ENCODE assay signal across 8 mouse cellular contexts in the genomic region with DNA sequence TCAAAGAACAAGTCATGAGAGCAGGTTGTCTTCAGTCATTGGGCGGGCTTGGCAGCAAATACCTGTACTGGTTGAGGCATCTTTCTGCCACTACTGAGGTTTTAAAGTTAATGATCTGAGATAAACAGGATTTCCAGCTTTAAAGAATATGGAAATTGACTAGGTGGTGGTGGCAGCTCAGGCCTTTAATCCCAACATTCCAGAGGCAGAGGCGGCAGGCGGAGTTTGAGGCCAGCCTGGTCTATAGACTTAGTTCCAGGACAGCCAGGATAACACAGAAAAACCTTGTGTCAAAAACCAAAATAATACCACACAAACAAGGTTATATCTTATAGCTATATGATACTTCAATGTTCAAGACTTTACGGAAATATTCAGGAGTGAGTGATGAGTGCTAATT. TPM values are rescaled to one million over a fixed set of nuclear protein-coding genes. Genes with fewer than 3 reads are reported as not detected.
A peak's percentile ranks its signal among the peaks of the same experiment; 100 is the strongest.
DNase-seq lines count a peak whose midpoint lies in the region; ATAC-seq and TF ChIP-seq lines count a peak whose summit lies in the region.
"Had no signal": no experiment of that assay in that cellular context is flagged by ENCODE, and none has a peak within 500 bp of the region (broad histone marks: within the 10 kb centered on the region; RNA-seq: fewer than 3 reads in every experiment).

No protein-coding gene starts in this region.

- H3K36me3 ChIP-seq in neural tube, embryonic 11.5 days (ENCODE audit: control insufficient read depth, insufficient read depth, low read length) = no peaks in the 10 kb centered on the region
- no peaks in the 10 kb centered on the region for H3K36me3 ChIP-seq in forebrain, embryonic 14.5 days (ENCODE audit: control insufficient read depth, insufficient read depth, low read length)
- H3K36me3 ChIP-seq in limb, embryonic 14.5 days (ENCODE audit: control insufficient read depth, insufficient read depth, low read length) = no peaks in the 10 kb centered on the region

- peaks cover 11% of the 10 kb centered on the region; the same call in 1 of the 2 replicates for H3K4me1 ChIP-seq in neural tube, embryonic 11.5 days (ENCODE audit: control insufficient read depth, insufficient read depth, low read length)
- peaks cover 6% of the 10 kb centered on the region for H3K4me1 ChIP-seq in forebrain, embryonic 14.5 days (ENCODE audit: control insufficient read depth, insufficient read depth, low read length)
- H3K4me1 ChIP-seq in limb, embryonic 14.5 days (ENCODE audit: control insufficient read depth, insufficient read depth, low read length) = peaks cover 13% of the 10 kb centered on the region

- ATAC-seq in neural tube, embryonic 11.5 days (ENCODE audit: insufficient read depth, low FRiP score, low TSS enrichment) = no peak
- no peak for ATAC-seq in forebrain, embryonic 14.5 days
- ATAC-seq in limb, embryonic 14.5 days (ENCODE audit: low FRiP score, low read depth) = no peak

- H3K4me3 ChIP-seq in neural tube, embryonic 11.5 days (ENCODE audit: low read depth, low read length) = peak overlapping the region; percentile 99
- H3K4me3 ChIP-seq in forebrain, embryonic 14.5 days (ENCODE audit: low read depth, low read length) = peak overlapping the region; percentile 99
- H3K4me3 ChIP-seq in limb, embryonic 14.5 days (replicated peaks; ENCODE audit: low read length) = peak overlapping the region; percentile 99

- WGBS in neural tube, embryonic 11.5 days = 44% methylated on average over 4 of the region's 4 CpGs
- 32% methylated on average over 4 of the region's 4 CpGs for WGBS in forebrain, embryonic 14.5 days
- WGBS in limb, embryonic 14.5 days = 38% methylated on average over 4 of the region's 4 CpGs

- no peaks in the 10 kb centered on the region for H3K9me3 ChIP-seq in neural tube, embryonic 11.5 days (ENCODE audit: control insufficient read depth, low read length)
- H3K9me3 ChIP-seq in forebrain, embryonic 14.5 days (replicated peaks; ENCODE audit: control insufficient read depth, low read length) = no peaks in the 10 kb centered on the region
- no peaks in the 10 kb centered on the region for H3K9me3 ChIP-seq in limb, embryonic 14.5 days (ENCODE audit: control insufficient read depth, low read length)

- no peak for TF ChIP-seq POLR2A in limb, embryonic 14.5 days (IDR thresholded peaks at IDR 0.05; ENCODE audit: borderline replicate concordance, extremely low read depth, insufficient read depth, insufficient read length)

- H3K27ac ChIP-seq in neural tube, embryonic 11.5 days (ENCODE audit: low read depth, low read length) = no peak overlapping the region; the same call in 1 of the 2 replicates
- H3K27ac ChIP-seq in forebrain, embryonic 14.5 days (ENCODE audit: low read depth, low read length) = peak overlapping the region; percentile 97; the same call in 1 of the 2 replicates
- peak overlapping the region; percentile 99 for H3K27ac ChIP-seq in limb, embryonic 14.5 days (replicated peaks; ENCODE audit: low read depth, low read length)

- H3K27me3 ChIP-seq in neural tube, embryonic 11.5 days (ENCODE audit: control insufficient read depth, insufficient read depth, low read length) = no peaks in the 10 kb centered on the region
- no peaks in the 10 kb centered on the region for H3K27me3 ChIP-seq in forebrain, embryonic 14.5 days (replicated peaks; ENCODE audit: control insufficient read depth, insufficient read depth, low read length)
- H3K27me3 ChIP-seq in limb, embryonic 14.5 days (ENCODE audit: control insufficient read depth, insufficient read depth, low read length) = no peaks in the 10 kb centered on the region

- H3K9ac ChIP-seq in neural tube, embryonic 11.5 days (ENCODE audit: low read length) = peak overlapping the region; percentile 97
- H3K9ac ChIP-seq in forebrain, embryonic 14.5 days (ENCODE audit: low read length) = peak overlapping the region; percentile 96
- H3K9ac ChIP-seq in limb, embryonic 14.5 days (ENCODE audit: low read depth, low read length, severe bottlenecking) = peak overlapping the region; percentile 94; the same call in 1 of the 2 replicates

- H3K4me2 ChIP-seq in neural tube, embryonic 11.5 days (ENCODE audit: low read depth) = peak overlapping the region; percentile 87
- peak overlapping the region; percentile 59 for H3K4me2 ChIP-seq in forebrain, embryonic 14.5 days (ENCODE audit: low read length)
- peak overlapping the region; percentile 87 for H3K4me2 ChIP-seq in limb, embryonic 14.5 days (replicated peaks; ENCODE audit: low read depth, low read length, severe bottlenecking)

- no peak for DNase-seq in neural tube, embryonic 11.5 days (ENCODE audit: low spot score)
- no peak for DNase-seq in neural tube, embryonic 10.5 days (ENCODE audit: extremely low spot score, low spot score)
- no peak for DNase-seq in forebrain, embryonic 14.5 days (ENCODE audit: low spot score)
- no peak for DNase-seq in limb, embryonic 14.5 days (ENCODE audit: low spot score)
- no peak for DNase-seq in frontal cortex, postnatal 36 days (ENCODE audit: low spot score in 2 of 2)
- DNase-seq in right cerebral cortex, postnatal 10 days (ENCODE audit: low spot score in 2 of 2) = no peak
- no peak for DNase-seq in adrenal gland, adult 8-10 months
- DNase-seq: lung, postnatal 4 days had no signal

RNA-seq across cellular contexts. Expression of a gene that starts 1.1 kb away (rescaled TPM):
- polyA plus RNA-seq in neural tube, embryonic 11.5 days (2014; fragmentation: Nextera tagmentation; extraction: Ambion mirVana) = 35.4 and 39.9 TPM in 2 replicates
- polyA plus RNA-seq in forebrain, embryonic 14.5 days (2014; fragmentation: Nextera tagmentation; extraction: Ambion mirVana) = 29.2 and 33.6 TPM in 2 replicates
- polyA plus RNA-seq in limb, embryonic 14.5 days (2012; rRNA removed) = 64.4 and 74.2 TPM in 2 replicates
- polyA plus RNA-seq in limb, embryonic 14.5 days (2014; fragmentation: Nextera tagmentation; extraction: Ambion mirVana) = 26.7 and 31.7 TPM in 2 replicates
- total RNA-seq in adrenal gland, adult 8-10 months (2022) = 10 to 100 TPM; 17.2 to 33.2 (median 22.6) TPM

RNA-seq across cellular contexts. Expression of a gene that starts 39.8 kb away (rescaled TPM):
- polyA plus RNA-seq in neural tube, embryonic 11.5 days (2014; fragmentation: Nextera tagmentation; extraction: Ambion mirVana) = 33.1 and 35.7 TPM in 2 replicates
- polyA plus RNA-seq in forebrain, embryonic 14.5 days (2014; fragmentation: Nextera tagmentation; extraction: Ambion mirVana) = 32.9 and 44.0 TPM in 2 replicates
- 34.7 and 35.4 TPM in 2 replicates for polyA plus RNA-seq in limb, embryonic 14.5 days (2012; rRNA removed)
- polyA plus RNA-seq in limb, embryonic 14.5 days (2014; fragmentation: Nextera tagmentation; extraction: Ambion mirVana) = 44.1 and 48.3 TPM in 2 replicates
- 10 to 100 TPM; 32.9 to 60.4 (median 46.6) TPM for total RNA-seq in adrenal gland, adult 8-10 months (2022)

RNA-seq across cellular contexts. Expression of a gene that starts 51.0 kb away (rescaled TPM):
- polyA plus RNA-seq in neural tube, embryonic 11.5 days (2014; fragmentation: Nextera tagmentation; extraction: Ambion mirVana) = 0.38 TPM in 1 of 2 replicates, not detected in the other
- 0.82 TPM in 1 of 2 replicates, not detected in the other for polyA plus RNA-seq in forebrain, embryonic 14.5 days (2014; fragmentation: Nextera tagmentation; extraction: Ambion mirVana)
- 4.8 and 5.2 TPM in 2 replicates for polyA plus RNA-seq in limb, embryonic 14.5 days (2012; rRNA removed)
- polyA plus RNA-seq in limb, embryonic 14.5 days (2014; fragmentation: Nextera tagmentation; extraction: Ambion mirVana) = 0.59 and 1.4 TPM in 2 replicates
- total RNA-seq in adrenal gland, adult 8-10 months (2022) = 1 to 10 TPM; 3.1 to 7.6 (median 5.4) TPM

RNA-seq across cellular contexts. Expression of a gene that starts 55.0 kb away (rescaled TPM):
- 85.4 and 89.9 TPM in 2 replicates for polyA plus RNA-seq in neural tube, embryonic 11.5 days (2014; fragmentation: Nextera tagmentation; extraction: Ambion mirVana)
- polyA plus RNA-seq in forebrain, embryonic 14.5 days (2014; fragmentation: Nextera tagmentation; extraction: Ambion mirVana) = 2.5 and 2.6 TPM in 2 replicates
- 0.39 and 0.87 TPM in 2 replicates for polyA plus RNA-seq in limb, embryonic 14.5 days (2012; rRNA removed)
- polyA plus RNA-seq in limb, embryonic 14.5 days (2014; fragmentation: Nextera tagmentation; extraction: Ambion mirVana) = 0.07 and 0.21 TPM in 2 replicates
- total RNA-seq in adrenal gland, adult 8-10 months (2022) = 1 to 10 TPM; 1.3 to 2.1 (median 1.7) TPM
